Mouse (Mus musculus): ENCODE results near the gene Tmem144. TPM values are rescaled to one million over a fixed set of nuclear protein-coding genes. Genes with fewer than 3 reads are reported as not detected.

The Tmem144 gene
- total RNA-seq, 2 experiments from 2014 or later: 10.5 to 10.8 TPM

Other genes with a start within 250 kb of the Tmem144 start
- gene 4930579G24Rik, start 223.7 kb downstream of the Tmem144 start, total RNA-seq (2021): 1 to 10 TPM; 1.4 TPM
- gene Etfdh, start 223.3 kb downstream of the Tmem144 start, total RNA-seq (2021): 10 to 100 TPM; 23.2 to 24.0 TPM
- 10 to 100 TPM; 12.2 to 17.0 TPM for gene Rxfp1, start 114.9 kb downstream of the Tmem144 start, total RNA-seq (2021)
- 10 to 100 TPM in 1 of 2 experiments, 1 to 10 TPM in 1; 8.8 to 10.4 TPM for gene Fam198b, start 31.8 kb upstream of the Tmem144 start, total RNA-seq (2021)

Measured in left cerebral cortex, postnatal 25 days (tissue).